Mouse (Mus musculus) intestine, embryonic 15.5 days (tissue): ENCODE data around the gene Mical2. TPM values are rescaled to one million over a fixed set of nuclear protein-coding genes. Genes with fewer than 3 reads are reported as not detected.
A peak's percentile ranks its signal among the peaks of the same experiment; 100 is the strongest.

Experiments used
- ATAC-seq: fragments of 200-750 bp; cut with Nextera tagmentation; 2 replicates; pipeline ENCODE4 v1.8.0; 2017; ENCODE audit warnings: moderate TSS enrichment, moderate library complexity
- H3K27ac ChIP-seq: fragments of 300-500 bp; sonication (generic); 2 replicates; pipeline ENCODE4 v1.5.1; 2015; ENCODE audit warnings: mild to moderate bottlenecking, inconsistent platforms
- H3K27me3 ChIP-seq: fragments of 300-500 bp; sonication (generic); replicated peaks from 2 replicates; pipeline ENCODE4 v1.6.1; 2015; ENCODE audit warnings: inconsistent platforms
- H3K36me3 ChIP-seq: fragments of 300-500 bp; sonication (generic); 2 replicates; pipeline ENCODE4 v1.6.1; 2015; ENCODE audit warnings: inconsistent platforms
- H3K4me1 ChIP-seq: fragments of 300-500 bp; sonication (generic); replicated peaks from 2 replicates; pipeline ENCODE4 v1.6.1; 2015; ENCODE audit warnings: inconsistent platforms
- H3K4me2 ChIP-seq: fragments of 300-500 bp; sonication (generic); replicated peaks from 2 replicates; pipeline ENCODE4 v1.6.1; 2015; ENCODE audit warnings: mild to moderate bottlenecking, inconsistent platforms
- H3K4me3 ChIP-seq: fragments of 300-500 bp; sonication (generic); replicated peaks from 2 replicates; pipeline ENCODE4 v1.5.1; 2015; ENCODE audit warnings: inconsistent platforms
- H3K9ac ChIP-seq: fragments of 300-500 bp; sonication (generic); 2 replicates; pipeline ENCODE4 v1.6.1; 2015; ENCODE audit warnings: inconsistent platforms
- H3K9me3 ChIP-seq: fragments of 300-500 bp; sonication (generic); 2 replicates; pipeline ENCODE4 v1.6.1; 2016; ENCODE audit warnings: inconsistent platforms
- WGBS: fragments of 180-500 bp; shearing (Covaris S2); methylation state at CpG from one replicate; pipeline ENCODE4 v1.1.7; 2015; 5-methylcytosine and 5-hydroxymethylcytosine counted together
- polyA plus RNA-seq: library from polyadenylated mRNA; unstranded; fragments of >200 nt; fragmentation: Nextera tagmentation; extraction: Ambion mirVana; gene quantifications from 2 replicates; pipeline ENCODE4 v1.2.1, GENCODE M21; 2015

The Mical2 gene
- polyA plus RNA-seq, 1 experiment from 2014 or later = 18.6 TPM

DNA sequence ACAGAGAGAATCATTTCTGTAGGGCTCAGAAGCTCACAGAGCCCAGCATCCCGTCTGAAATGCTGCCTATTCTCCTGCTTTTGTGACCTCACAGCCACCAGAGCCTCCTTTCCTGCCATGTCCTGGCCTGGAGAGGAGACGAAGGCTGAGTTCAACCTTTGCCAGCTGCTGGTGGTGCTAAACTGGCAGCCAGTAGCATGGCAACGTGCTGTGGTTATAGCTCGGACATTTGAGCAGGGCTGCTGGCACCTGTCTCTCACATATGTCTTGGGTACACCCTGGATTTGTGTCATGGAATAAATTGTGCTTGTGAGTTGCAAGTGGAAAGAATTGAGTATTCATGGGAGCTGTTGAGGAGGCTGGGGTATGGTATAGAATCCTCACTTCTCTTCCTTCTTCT is 9.8 kb downstream of the Mical2 start:
- no peak for ATAC-seq
- no peak overlapping the region for H3K9ac ChIP-seq
- H3K27me3 ChIP-seq = no peaks in the 10 kb centered on the region
- H3K4me3 ChIP-seq = no peak overlapping the region
- WGBS = 83% methylated on average over 4 of the region's 4 CpGs
- H3K27ac ChIP-seq = no peak overlapping the region
- peaks cover 16% of the 10 kb centered on the region; the same call in 1 of the 2 replicates for H3K4me1 ChIP-seq
- no peak overlapping the region for H3K4me2 ChIP-seq
- H3K9me3 ChIP-seq = no peaks in the 10 kb centered on the region
- no peaks in the 10 kb centered on the region for H3K36me3 ChIP-seq

DNA sequence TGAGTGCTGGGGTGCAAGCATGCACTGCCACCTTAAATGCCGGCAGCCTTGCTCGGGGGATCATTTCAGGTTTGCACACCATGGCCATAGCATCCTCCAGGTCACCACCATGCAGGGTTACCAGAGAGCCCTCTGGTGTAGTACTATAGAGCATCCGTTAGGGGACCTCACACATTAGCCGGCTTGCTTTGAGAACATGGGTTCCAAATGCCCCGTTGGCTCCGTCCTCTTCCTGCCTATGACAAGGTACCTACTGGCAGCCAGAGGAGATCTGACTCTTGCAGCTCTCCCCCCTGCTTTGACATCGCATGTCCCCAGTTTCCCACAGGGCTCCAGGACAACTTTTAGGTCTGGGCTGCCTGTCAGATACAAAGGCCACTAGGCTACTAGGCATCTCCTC is 11.6 kb downstream of the Mical2 start:
- WGBS = 87% methylated on average over 7 of the region's 7 CpGs
- Histone ChIP-seq H3K4me2 (no peak overlapping the region), H3K4me3 (no peak overlapping the region), H3K36me3 (no peaks in the 10 kb centered on the region), H3K27me3 (no peaks in the 10 kb centered on the region), H3K9ac (no peak overlapping the region), H3K9me3 (no peaks in the 10 kb centered on the region), H3K27ac (no peak overlapping the region), H3K4me1 (peaks cover 16% of the 10 kb centered on the region; the same call in 1 of the 2 replicates)
- no peak for ATAC-seq

DNA sequence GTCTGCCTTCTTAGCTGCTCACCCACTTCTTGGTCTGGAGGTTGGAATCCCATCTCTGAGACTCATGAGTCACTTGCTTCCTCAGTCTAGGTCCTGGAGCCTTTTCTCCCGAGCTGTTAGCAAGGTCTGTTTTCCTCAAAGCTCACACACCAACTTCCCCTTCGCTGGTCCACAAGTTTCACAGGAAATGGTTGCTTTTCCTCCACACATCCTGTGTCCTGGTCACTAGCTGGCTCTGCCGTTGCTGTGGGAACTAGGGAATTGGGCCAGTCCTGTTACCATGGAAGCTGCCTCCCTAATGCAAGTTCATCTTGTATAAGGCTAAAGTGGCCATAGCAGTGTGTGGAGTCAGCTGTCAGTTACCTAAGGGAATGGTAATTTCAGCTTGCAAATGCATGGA is 12.2 kb downstream of the Mical2 start:
- Histone ChIP-seq H3K4me1 (peaks cover 18% of the 10 kb centered on the region; the same call in 1 of the 2 replicates), H3K36me3 (no peaks in the 10 kb centered on the region), H3K9ac (no peak overlapping the region), H3K4me3 (no peak overlapping the region), H3K27ac (peak overlapping the region; percentile 28; the same call in 1 of the 2 replicates), H3K27me3 (no peaks in the 10 kb centered on the region), H3K4me2 (no peak overlapping the region), H3K9me3 (no peaks in the 10 kb centered on the region)
- ATAC-seq = no peak
- 30% methylated on average over 3 of the region's 3 CpGs for WGBS

DNA sequence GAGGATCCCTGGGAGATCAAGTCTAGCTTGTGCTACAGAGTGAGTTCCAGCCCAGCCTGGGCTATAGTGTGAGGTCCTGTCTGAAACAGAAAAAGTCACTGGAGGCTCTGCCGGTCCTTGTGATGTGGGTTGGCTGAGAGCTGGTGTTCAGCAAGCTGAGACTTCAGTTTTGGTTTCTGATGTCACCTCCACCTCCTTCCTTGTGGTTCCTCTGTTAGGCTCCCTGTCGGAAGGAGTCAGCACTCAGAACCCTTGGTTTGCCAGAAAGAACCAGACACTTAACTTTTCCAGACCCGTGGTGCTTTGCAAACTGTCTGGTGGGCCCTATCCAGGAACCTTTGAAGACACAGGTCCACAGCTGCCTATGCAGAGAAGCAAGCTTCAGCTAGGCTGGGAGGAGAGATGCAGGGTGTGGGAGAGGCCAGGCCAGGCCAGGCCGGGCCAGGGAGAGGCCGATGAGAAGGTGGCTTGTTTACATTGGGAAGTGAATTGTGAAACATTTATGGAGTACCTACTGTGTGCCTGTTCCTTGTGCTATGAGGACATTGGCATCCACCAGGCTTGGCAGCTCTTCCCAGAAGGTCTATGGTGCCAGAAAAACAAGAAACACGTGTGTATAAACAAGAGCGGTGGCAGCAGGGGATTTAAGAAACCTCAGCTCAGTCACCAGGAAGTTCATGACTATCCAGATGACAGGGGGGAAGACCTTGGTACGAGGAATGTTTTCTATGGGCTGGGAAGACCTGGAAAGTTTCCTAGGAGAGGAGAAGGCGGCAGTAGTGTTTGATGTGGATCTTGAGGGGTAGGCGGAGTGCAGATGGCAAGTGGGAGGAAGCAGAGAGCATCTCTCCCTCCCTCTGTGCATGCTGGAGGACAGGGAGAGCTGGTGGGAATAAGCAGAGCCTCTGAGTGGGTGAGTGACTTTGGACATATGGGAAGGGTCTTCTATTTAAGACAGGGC is 13.4 kb downstream of the Mical2 start:
- H3K4me2 ChIP-seq = no peak overlapping the region
- no peak overlapping the region for H3K9ac ChIP-seq
- H3K9me3 ChIP-seq = no peaks in the 10 kb centered on the region
- H3K36me3 ChIP-seq = no peaks in the 10 kb centered on the region
- 48% methylated on average over 10 of the region's 10 CpGs for WGBS
- ATAC-seq = peak; percentile 37; the same call in 1 of the 2 replicates
- H3K27me3 ChIP-seq = no peaks in the 10 kb centered on the region
- no peak overlapping the region for H3K27ac ChIP-seq
- H3K4me3 ChIP-seq = no peak overlapping the region
- peaks cover 13% of the 10 kb centered on the region; the same call in 1 of the 2 replicates for H3K4me1 ChIP-seq

DNA sequence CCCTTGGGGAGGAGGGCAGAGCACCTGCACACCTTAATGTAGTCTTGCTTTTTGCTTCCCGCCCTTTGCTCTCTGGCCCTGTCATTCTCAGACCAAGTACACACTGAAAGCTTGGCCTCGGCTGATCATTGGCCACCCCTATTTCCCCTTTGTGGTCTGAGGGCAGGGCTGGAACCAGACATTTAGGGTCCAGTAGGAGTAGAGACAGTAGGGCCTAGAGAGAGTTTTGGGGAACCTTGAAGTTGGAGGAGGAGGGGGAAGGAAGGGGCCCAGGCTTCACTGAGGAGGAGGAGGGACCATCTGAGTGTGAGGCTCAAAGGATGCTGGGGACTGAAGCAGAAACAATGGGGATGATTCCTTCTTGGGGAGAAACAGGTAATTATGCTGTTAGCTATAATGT is 15.1 kb downstream of the Mical2 start:
- no peak for ATAC-seq
- peaks cover 15% of the 10 kb centered on the region; the same call in 1 of the 2 replicates for H3K4me1 ChIP-seq
- H3K36me3 ChIP-seq = no peaks in the 10 kb centered on the region
- no peak overlapping the region for H3K4me2 ChIP-seq
- H3K9ac ChIP-seq = no peak overlapping the region
- no peaks in the 10 kb centered on the region for H3K27me3 ChIP-seq
- 75% methylated on average over 2 of the region's 2 CpGs for WGBS
- H3K9me3 ChIP-seq = no peaks in the 10 kb centered on the region
- H3K4me3 ChIP-seq = no peak overlapping the region
- no peak overlapping the region for H3K27ac ChIP-seq

DNA sequence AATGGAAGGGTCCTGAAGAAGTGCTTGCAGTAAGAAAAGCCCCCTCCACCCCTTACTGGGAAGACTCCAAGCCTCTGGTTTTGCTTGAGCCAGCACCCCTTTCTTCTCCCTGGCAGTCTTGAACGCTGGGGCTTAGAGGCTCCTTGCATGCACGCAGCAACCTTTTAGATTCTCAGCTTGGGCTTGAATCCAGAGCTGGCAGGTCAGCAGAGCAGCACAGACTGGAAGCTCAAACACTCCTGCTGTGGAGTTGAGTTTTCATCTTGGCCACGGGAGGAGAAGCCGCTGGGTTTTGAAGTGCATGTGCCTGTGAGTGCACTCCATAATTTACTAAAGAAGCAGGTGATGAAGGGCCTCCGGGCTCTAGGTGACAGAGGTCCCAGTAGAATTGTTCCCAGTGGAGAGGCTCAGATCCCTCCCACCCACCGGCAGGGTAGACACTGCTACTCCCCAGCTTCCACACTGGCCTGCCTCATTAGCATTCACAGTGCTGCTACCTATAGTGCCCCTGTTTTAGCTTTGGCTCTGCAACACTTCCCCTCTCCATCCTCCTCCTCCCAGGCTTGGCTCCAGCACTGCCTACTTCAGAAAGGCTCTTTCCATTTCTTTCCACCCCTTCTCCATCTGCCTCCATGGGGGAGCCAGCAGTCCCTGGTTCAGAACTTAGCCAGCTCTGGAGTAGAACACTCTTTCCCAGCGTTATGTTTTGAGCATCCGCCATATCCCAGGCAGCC is 15.7 kb downstream of the Mical2 start:
- Histone ChIP-seq H3K27ac (no peak overlapping the region), H3K9ac (no peak overlapping the region), H3K36me3 (no peaks in the 10 kb centered on the region), H3K4me1 (peaks cover 15% of the 10 kb centered on the region; the same call in 1 of the 2 replicates), H3K27me3 (no peaks in the 10 kb centered on the region), H3K4me2 (no peak overlapping the region), H3K4me3 (no peak overlapping the region), H3K9me3 (no peaks in the 10 kb centered on the region)
- no peak for ATAC-seq
- 68% methylated on average over 8 of the region's 8 CpGs for WGBS

DNA sequence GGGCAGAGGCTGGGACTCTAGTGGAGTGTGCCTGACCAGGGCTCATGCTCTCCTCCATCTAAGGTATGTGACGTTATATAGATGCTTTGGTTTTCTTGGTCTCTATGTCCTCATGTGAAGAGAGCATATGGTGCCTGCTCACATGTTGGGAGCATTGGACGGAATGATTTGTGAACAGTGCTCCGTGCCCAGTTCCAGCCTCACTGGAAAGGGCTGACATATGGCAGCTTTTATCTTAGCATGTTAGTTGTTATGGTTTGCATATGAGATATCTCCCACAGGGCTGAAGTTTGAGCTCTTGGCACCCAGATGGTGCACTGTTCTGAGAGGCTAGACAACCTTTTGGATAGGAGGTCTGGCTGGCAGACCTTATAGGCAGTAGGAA is 16.3 kb downstream of the Mical2 start:
- WGBS = 94% methylated on average over 3 of the region's 3 CpGs
- Histone ChIP-seq H3K4me1 (peaks cover 15% of the 10 kb centered on the region), H3K27me3 (no peaks in the 10 kb centered on the region), H3K9ac (no peak overlapping the region), H3K36me3 (no peaks in the 10 kb centered on the region), H3K4me2 (no peak overlapping the region), H3K4me3 (no peak overlapping the region), H3K9me3 (no peaks in the 10 kb centered on the region), H3K27ac (no peak overlapping the region)
- no peak for ATAC-seq

DNA sequence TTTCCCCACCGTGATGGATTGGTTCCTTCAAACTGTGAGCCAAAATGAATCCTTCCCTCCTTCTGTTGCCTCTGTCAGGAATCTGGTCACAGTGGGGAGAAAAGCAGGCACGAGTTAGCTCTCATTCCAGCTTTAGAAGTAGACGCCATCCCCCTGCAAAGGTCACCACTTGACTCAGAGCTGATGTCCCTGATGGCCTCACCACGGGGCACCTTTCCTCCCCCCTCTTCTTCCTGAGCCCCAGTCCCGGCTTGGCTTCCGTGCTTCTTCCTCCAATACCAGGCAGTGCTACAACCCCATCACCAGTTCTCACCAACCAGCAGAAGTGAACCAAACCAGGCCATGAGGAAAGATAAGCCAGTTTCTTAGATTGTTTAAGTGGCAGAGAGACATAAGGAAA is 16.9 kb downstream of the Mical2 start:
- 91% methylated on average over 6 of the region's 6 CpGs for WGBS
- no peak overlapping the region for H3K4me2 ChIP-seq
- no peaks in the 10 kb centered on the region for H3K9me3 ChIP-seq
- ATAC-seq = no peak
- H3K27ac ChIP-seq = no peak overlapping the region
- H3K36me3 ChIP-seq = no peaks in the 10 kb centered on the region
- H3K9ac ChIP-seq = no peak overlapping the region
- no peaks in the 10 kb centered on the region for H3K27me3 ChIP-seq
- H3K4me3 ChIP-seq = no peak overlapping the region
- peaks cover 15% of the 10 kb centered on the region for H3K4me1 ChIP-seq

DNA sequence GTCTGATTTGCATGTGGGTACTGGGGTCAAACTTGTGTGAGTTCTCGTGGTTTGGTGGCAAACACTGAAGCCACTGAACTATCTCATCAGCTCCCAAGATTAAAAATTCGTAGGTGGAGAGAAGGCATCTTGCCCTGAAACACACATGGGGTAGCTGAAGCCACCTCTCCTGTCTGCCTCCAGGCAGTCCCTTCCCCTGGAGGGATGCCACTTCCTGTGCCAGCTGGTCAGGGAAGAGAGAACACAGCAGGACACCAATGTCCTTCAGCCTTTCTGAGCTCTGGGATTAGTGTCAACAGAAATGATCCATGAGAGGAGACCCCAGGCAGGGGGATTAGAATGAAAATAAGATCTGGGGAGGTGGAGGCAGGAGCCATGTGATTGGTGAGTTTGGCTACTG is 18.4 kb downstream of the Mical2 start:
- H3K4me1 ChIP-seq = peaks cover 9% of the 10 kb centered on the region
- no peaks in the 10 kb centered on the region for H3K36me3 ChIP-seq
- H3K27me3 ChIP-seq = no peaks in the 10 kb centered on the region
- H3K4me2 ChIP-seq = no peak overlapping the region
- no peak for ATAC-seq
- H3K27ac ChIP-seq = no peak overlapping the region
- no peak overlapping the region for H3K9ac ChIP-seq
- H3K4me3 ChIP-seq = no peak overlapping the region
- H3K9me3 ChIP-seq = no peaks in the 10 kb centered on the region
- WGBS = 93% methylated on average over 2 of the region's 2 CpGs

DNA sequence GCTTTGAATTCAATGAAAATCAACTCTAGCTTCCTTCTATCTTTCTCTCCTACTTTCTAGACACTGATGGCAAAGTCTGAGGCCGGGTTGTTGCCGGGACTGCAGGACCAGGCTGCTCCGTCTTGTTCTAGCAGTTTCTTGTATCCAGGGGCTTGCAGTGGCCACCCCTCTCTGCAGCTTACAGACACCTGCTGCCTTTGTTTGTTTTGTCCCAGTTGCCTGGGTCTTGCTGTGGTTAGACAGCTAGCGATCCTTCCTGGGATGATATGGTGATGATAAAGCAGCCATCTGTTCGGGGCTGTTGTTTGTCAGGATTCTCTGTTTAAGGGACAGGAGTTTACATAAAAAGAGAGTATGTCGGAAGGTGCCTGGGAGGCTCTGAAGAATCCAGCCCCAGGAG is 19.0 kb downstream of the Mical2 start:
- Histone ChIP-seq H3K27ac (no peak overlapping the region), H3K9ac (no peak overlapping the region), H3K4me3 (no peak overlapping the region), H3K4me2 (no peak overlapping the region), H3K27me3 (no peaks in the 10 kb centered on the region), H3K9me3 (no peaks in the 10 kb centered on the region), H3K4me1 (peaks cover 11% of the 10 kb centered on the region), H3K36me3 (no peaks in the 10 kb centered on the region)
- 20% methylated on average over 6 of the region's 6 CpGs for WGBS
- peak; percentile 15; the same call in 1 of the 2 replicates for ATAC-seq

DNA sequence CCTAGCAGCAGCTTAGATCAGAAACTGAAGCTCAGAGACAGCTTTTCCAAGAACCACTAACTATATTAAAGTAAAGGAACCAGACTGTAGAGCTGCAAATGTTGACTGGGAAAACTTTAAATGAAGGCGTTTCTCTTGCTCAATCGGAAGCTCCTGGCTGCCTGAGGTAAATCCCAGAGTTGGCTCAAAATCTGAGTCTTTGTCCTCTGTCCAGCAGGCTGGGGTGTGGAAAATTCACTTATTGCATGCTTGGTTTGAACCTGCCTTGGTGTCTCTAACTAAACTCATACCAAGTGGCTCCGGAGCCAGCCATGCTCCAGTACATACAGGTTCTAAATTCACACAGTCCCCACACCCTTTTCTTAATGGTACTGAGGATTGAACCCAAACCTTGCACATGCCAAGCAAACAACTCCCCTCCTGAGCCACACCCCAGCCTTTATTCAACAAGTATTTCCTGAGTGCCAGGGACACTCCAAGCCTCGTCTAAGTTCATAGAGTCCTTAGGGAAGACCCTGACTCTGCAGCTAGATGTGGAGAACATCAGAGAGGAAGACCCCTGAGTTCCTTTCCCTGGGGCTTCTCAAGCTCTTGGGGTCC is 20.3 kb downstream of the Mical2 start:
- 76% methylated on average over 4 of the region's 4 CpGs for WGBS
- H3K9ac ChIP-seq = no peak overlapping the region
- no peaks in the 10 kb centered on the region for H3K36me3 ChIP-seq
- no peaks in the 10 kb centered on the region for H3K27me3 ChIP-seq
- no peak overlapping the region for H3K27ac ChIP-seq
- H3K4me2 ChIP-seq = no peak overlapping the region
- no peaks in the 10 kb centered on the region for H3K9me3 ChIP-seq
- no peak for ATAC-seq
- peaks cover 11% of the 10 kb centered on the region for H3K4me1 ChIP-seq
- no peak overlapping the region for H3K4me3 ChIP-seq

DNA sequence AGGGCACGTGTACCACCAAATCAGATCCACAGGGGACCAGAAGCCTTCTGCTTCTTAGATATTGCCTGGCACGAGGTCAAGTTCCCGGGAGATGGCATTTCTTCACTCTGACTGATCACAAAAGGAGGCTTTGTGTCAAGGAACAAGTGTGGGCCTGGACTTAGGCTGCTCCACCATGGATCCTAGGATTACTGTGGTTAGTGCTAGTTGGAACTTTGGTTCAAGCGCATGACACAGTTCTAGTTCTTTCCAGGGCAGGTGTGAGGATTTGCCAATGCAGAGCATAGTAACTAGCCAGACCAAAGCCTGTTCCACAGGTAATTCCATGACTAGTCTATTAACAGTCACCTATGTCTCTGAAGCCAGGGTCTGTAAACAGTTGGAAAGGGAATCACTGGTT is 20.8 kb downstream of the Mical2 start:
- Histone ChIP-seq H3K9me3 (no peaks in the 10 kb centered on the region), H3K4me3 (no peak overlapping the region), H3K27ac (no peak overlapping the region), H3K36me3 (no peaks in the 10 kb centered on the region), H3K4me1 (peaks cover 11% of the 10 kb centered on the region), H3K4me2 (no peak overlapping the region), H3K27me3 (no peaks in the 10 kb centered on the region), H3K9ac (no peak overlapping the region)
- 90% methylated on average over 4 of the region's 4 CpGs for WGBS
- ATAC-seq = no peak
